Mouse (Mus musculus) embryonic fibroblast, embryonic 13.5 days (primary cell): ENCODE measurements around the gene Zscan29.

Experiments used
- CTCF ChIP-seq: IDR thresholded peaks from 2 replicates; pipeline ENCODE4 v1.5.1; 2011; ENCODE audit warnings: mild to moderate bottlenecking, control low read depth, low read length, moderate library complexity, borderline replicate concordance; ENCODE audit not compliant: insufficient read depth
- POLR2A ChIP-seq: IDR thresholded peaks from 2 replicates; pipeline ENCODE4 v1.6.1; 2011; ENCODE audit warnings: low read depth, mild to moderate bottlenecking, control low read depth, low read length, moderate library complexity

DNA sequence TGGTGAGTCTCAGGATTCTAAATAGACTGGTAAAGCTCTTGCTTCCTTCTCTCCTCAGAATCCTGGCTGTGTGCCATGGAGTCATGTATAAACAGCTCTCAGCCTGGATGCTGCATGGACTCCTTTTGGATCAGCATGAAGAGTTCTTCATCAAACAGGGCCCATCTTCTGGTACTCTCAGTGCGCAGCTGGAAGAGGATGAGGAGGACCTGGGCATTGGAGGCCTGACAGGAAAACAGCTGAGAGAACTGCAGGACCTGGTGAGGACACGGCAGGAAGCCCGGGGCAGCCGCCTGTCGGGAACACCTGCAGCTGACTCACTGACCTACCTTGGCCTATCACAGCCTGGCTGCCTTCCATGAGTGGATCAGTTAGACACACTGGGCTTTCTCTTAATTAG lies 12.5 kb upstream of the Zscan29 start:
- TF ChIP-seq CTCF, result no peak
- TF ChIP-seq POLR2A, result no peak
